Mouse (Mus musculus) Muller cell, postnatal 12 days (primary cell): ENCODE results near the gene Fras1.

ENCODE experiments used
- DNase-seq: peaks from one replicate; pipeline ENCODE4 v3.0.0-alpha.2; 2015; ENCODE audit errors: inconsistent ontology term

Gene Fras1

DNA sequence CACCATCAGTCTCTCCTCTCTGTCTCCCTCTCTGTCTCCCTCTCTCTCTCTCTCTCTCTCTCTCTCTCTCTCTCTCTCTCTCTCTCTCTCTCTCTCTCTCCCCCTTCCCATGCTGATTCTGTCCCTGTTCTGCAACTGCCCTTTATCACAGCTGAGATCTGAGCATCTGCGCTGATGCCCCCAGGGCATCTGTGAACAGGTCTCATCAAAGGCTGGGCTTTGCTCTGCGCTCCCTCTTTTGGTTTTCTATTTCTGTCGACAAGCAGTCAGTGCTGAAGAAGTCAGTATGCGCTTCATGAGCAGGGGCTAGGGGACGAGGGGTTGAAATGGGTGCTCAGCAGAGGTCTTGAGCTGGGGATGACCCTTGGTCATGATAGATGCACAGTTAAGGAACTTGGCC is 206.2 kb downstream of the Fras1 start:
- DNase-seq = no peak

GRCm38 (mm10) chr5:96584730-96585129 is 211.0 kb downstream of the Fras1 start:
- DNase-seq = no peak

DNA sequence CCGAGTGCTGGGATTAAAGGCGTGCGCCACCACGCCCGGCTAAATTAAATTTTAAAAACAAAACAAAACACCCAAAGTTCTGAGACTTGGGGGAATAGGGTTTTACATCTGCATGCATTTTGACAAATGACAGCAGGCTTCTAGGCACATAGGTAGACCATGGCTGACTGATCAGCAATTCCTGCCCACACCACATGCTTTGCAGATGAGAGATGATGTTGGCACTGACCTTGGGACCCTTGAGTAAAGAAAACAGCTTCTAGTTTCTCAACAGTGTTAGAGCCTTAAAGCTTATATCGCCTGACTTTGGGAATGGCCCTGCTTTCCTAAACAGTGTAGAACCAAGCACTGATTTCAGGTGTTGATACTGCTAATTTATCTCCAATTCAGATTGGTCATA is 216.9 kb downstream of the Fras1 start:
- no peak for DNase-seq

- no peak for DNase-seq
These were observed 222.0 kb downstream of the Fras1 start for GRCm38 (mm10) chr5:96595793-96596192.

- no peak for DNase-seq
These were observed 230.4 kb downstream of the Fras1 start for GRCm38 (mm10) chr5:96603974-96604769.

DNA sequence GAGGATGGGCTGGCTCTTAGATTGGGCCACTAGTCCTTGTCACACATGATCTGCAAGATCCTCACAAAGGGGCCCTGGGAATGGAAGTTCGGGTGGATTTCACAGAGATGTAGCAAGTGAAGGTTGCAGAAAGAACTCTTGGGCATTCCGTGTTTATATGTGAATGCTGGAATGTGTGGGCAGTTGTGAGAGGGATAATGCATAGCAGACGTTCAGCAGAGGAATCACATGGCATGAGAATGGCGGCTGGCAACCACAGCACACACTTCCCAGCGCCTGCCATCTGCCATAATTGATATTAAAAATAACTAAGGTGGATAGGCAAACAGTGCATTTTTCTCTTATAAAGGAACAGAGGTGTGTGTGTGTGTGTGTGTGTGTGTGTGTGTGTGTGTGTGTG is 234.3 kb downstream of the Fras1 start:
- no peak for DNase-seq

DNA sequence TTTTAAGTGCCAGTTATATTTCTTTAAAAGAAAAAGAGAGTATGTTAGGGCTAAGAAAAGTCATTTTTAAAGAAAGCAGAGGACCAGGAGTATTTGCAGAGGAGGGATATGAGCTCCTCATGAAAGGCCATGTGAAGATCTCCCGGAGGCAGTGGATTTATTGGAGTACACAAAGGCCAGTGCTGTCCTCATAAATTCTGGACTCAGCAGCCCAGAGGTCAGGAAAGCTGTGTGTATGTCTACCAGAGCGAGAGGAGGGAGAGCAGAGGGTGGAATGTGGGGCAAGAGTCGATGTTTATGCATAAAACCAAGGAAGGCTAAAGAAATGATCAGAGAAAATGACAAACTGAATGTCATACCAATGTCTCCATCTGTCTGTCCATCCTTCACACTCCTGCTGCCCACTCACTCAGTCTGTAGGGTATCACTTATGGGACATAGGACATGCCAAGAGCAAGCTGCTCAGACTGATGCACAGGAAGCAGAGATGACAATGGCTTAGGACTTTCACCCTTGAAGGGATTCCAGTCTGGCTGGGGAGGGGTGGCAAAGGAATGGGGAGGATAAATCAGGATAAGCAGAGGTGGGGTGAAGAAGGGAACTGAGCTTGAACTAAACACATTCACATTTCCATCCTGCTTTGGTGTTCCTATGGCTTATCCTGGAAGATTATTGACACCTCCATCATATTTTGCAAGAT is 235.0 kb downstream of the Fras1 start:
- DNase-seq = no peak

GRCm38 (mm10) chr5:96612077-96612476 is 238.3 kb downstream of the Fras1 start:
- DNase-seq = no peak

DNA sequence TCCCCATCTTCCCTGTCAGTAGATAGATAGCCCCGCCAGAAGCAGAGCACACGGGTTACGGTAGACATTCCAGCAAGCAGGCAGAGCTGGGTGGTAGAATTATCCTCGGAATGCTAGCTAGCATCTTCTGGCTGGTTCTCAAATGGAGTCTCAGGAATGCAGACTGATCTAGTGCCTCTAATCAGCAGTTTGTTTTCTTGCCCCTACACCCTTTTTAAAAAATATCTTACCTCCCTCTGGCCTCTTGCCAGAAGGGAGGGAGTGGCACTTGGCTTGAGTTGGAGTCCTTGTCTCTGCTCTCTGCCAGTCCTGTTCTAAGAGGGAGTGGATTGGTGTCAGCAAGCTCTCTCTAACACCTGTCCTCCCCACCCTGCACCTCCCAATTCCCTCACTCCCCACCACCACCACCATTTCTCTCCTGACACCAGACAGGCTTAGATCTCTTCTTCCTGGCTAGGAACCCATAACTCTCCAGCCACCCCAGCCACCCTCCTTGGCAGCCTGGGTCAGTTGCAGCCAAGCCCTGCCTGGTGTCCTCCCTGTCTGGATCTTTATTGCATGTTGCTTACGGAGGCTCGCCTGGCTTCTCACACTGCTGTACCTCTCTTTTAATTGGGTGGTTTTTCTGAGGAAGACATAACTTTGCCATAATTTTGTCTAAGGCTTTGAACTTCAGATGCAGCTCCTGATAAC is 243.3 kb downstream of the Fras1 start:
- no peak for DNase-seq

- peak; percentile 39 for DNase-seq
These were observed 244.3 kb downstream of the Fras1 start for GRCm38 (mm10) chr5:96618008-96618407.

- DNase-seq = peak; percentile 80
These were observed 246.5 kb downstream of the Fras1 start for GRCm38 (mm10) chr5:96620209-96620608.

DNA sequence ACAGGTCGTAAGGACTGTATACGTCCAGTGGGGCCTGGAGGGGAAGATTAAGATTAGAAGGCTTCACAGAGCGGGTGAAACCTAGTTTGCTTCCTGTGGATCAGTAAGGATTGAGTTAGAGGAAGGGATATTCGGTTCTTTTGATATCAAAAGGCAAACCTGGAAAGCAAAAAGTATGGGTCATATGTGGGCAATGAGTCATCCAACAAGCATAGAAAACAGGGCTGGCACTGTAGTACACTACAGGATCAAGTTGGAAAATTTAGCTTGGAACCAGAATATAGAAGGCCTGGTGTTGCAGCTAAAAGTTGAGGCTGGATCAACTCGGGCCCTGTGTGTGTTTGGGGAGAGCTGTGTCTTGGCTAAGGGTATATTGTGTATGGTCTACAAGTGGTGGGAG is 246.9 kb downstream of the Fras1 start:
- peak; percentile 8 for DNase-seq

- DNase-seq = peak; percentile 35
These were observed 249.0 kb downstream of the Fras1 start for GRCm38 (mm10) chr5:96622604-96623352.

DNA sequence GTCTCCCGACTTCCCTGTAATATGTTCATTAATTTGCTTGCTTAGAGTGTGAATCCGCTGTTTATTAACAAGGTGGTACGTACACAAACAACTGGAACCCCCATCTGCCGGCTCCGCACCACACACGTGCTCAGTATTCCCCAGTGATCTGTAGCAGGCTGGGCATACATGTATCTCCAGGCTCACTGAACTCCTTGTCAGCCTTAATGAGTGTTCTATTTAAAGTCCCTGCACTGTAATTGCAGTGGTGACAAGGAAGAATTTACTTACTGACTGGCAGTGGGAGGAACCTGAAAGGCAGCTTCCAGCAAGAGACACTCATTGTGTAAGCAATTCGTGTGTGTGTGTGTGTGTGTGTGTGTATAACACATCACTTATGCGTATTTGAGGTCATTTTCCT is 256.1 kb downstream of the Fras1 start:
- no peak for DNase-seq

- no peak for DNase-seq
These were observed 261.5 kb downstream of the Fras1 start for GRCm38 (mm10) chr5:96635146-96635862.

DNA sequence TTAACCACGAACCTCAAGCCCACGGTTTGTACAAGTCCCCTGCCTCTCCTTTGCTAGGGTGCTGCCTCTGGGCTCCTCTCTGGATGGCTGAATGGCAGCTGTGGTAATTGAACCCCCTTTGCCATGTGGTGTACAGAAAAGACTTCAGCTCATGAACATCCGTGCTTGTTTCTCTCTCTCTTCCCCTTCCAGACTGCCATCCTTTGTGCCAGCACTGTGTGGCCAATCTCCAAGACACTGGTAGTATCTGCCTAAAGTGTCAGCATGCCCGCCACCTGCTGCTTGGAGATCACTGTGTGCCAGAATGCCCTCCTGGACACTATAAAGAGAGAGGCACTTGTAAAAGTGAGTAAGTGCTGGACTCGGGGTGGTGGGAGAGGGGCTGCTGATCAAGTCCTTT is 262.1 kb downstream of the Fras1 start:
- DNase-seq = no peak

DNA sequence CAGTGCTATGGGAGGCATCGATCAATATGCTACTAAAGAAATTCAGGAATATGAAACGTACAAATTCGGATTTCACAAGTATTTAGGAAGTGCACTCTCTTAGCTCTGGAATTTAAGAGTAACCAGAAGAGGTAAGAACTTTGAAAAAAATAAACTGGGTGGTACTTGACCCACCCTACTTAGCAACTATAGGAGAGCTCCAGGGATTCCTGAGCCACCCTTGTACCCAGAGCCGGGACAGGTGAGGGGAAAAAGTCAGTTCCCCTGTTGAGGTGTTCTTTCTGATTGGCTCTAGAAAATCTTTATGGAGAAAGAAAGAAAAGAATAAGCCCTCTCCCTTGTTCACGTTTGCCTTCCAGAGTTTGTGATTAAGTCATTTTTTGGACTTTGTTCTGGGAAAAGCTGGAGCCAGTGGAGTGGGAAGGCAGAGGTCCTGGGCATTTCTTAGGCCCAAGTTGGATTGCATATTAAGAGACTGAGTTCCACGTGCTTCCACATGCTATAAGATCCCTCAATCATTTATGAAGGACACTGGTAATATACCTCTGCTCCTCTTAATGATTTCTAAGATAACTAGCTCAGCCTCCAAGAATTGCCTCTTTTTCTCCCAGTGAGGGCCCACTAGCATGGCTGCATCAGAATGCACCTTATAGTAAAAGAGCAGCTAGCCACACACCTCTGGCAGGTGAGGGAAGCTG is 265.6 kb downstream of the Fras1 start:
- DNase-seq = no peak

DNA sequence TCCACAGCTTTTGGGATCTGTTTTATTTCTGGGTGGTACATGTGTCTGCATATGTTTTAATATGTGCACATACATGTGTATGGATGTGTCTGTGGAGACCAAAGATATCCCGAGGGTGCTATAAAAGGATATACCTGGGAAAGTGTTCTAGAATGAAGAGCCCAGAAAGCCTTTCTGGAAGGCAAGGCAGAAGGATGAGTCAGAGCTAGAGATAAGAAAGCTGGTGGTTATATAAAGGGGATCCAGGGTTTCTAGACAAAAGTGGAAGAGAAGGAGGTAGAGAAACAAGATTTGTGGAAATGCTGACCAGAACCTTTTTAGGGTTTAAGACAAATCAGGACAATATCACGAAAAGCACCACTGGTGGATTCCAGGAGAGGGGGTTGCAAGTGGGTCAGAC is 267.5 kb downstream of the Fras1 start:
- DNase-seq = no peak

DNA sequence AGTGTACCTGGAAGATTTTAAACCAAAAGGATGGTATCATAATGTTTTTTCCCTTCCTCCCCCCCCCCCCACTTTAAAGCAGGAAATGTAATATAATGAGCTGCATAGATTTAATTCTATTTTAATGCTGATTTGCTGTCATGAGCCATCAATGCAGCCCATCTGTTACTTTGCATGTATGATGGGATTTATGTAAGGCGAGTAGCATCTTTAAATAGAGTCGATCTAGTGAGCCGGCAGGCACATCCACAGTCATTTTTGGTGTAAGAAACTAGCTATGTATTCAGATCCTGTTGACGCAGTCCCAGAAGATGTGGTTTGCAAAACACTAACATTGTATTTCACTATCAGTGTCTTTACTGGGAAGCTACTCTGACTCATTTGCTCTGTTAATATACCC is 301.9 kb downstream of the Fras1 start:
- no peak for DNase-seq

GRCm38 (mm10) chr5:96677498-96677897 is 303.7 kb downstream of the Fras1 start:
- peak; percentile 24 for DNase-seq

DNA sequence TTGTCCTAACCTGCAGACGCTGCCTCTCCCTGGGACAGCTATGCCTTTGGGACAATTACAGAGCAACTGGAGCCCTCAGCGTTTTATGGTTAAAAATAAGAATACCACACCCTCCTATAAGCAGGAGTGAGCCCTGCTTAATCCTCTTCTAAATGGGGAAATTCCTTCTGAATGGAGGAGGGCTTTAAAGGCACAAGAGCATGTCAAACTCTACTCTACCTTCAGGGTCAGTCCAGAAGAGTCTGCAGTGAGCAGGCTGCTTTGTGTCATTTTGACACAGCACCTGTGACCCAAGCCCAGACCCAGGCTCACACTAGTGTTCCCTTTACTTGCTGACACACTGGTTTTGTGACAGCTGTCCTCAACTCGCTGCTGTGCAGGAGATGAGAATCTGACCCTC is 307.3 kb downstream of the Fras1 start:
- no peak for DNase-seq
